Mouse (Mus musculus): ENCODE results near the gene Prex1. TPM values are rescaled to one million over a fixed set of nuclear protein-coding genes. Genes with fewer than 3 reads are reported as not detected.
A peak's percentile ranks its signal among the peaks of the same experiment; 100 is the strongest.

Prex1 gene
- total and polyA plus RNA-seq, 3 experiments, result 5.5 to 19.5 (median 18.5) TPM

- TF ChIP-seq PAX5 (IDR thresholded peaks at IDR 0.05; ENCODE audit: low read length) (no peak), HCFC1 (IDR thresholded peaks at IDR 0.05; ENCODE audit: low read depth, low read length) (no peak), CHD2 (IDR thresholded peaks at IDR 0.05; ENCODE audit: low read length) (no peak), ELF1 (IDR thresholded peaks at IDR 0.05; ENCODE audit: low read depth, low read length) (no peak), TBP (conservative IDR thresholded peaks at IDR 0.05; ENCODE audit: low read depth, low read length) (no peak), USF2 (conservative IDR thresholded peaks at IDR 0.05; ENCODE audit: low read depth, low read length) (no peak), MAFK (IDR thresholded peaks at IDR 0.05; ENCODE audit: insufficient replicate concordance, low read length) (no peak), SMC3 (IDR thresholded peaks at IDR 0.05; ENCODE audit: low read depth, low read length) (no peak)
- Histone ChIP-seq H3K79me2 (replicated peaks; ENCODE audit: control insufficient read depth, extremely low read depth, insufficient read depth, poor library complexity, severe bottlenecking) (no peaks in the 10 kb centered on the region), H3K27me3 (replicated peaks) (no peaks in the 10 kb centered on the region), H3K4me1 (ENCODE audit: control insufficient read depth in 1 of 2, insufficient read depth in 2 of 2) (peaks cover 12 to 25% of the 10 kb centered on the region in 2 experiments; a peak in 3 of 4 replicates), H3K9ac (ENCODE audit: insufficient read depth, low read depth) (no peak overlapping the region), H3K9me3 (replicated peaks; ENCODE audit: low read length) (no peaks in the 10 kb centered on the region), H3K27ac (ENCODE audit: insufficient read depth, low read depth) (no peak overlapping the region), H3K4me3 (replicated peaks in 1 of 3; ENCODE audit: low read depth in 2 of 3, low read length in 2 of 3, poor library complexity in 1 of 3) (no peak overlapping the region), H3K4me2 (ENCODE audit: insufficient read depth, low read depth, poor library complexity, severe bottlenecking) (no peak overlapping the region), H3K36me3 (replicated peaks in 1 of 2; ENCODE audit: control insufficient read depth in 1 of 2, insufficient read depth in 1 of 2, low read length in 1 of 2) (peaks cover 5 to 87% of the 10 kb centered on the region in 2 experiments)
- DNase-seq (ENCODE audit: extremely low read depth), result no peak
- dilution Hi-C loops (cut with MboI; ENCODE audit: extremely low pct_ligation_motif_present, extremely low pct_unique_long_range_greater_than_20kb, low sequenced_read_pairs) (no loop called here), in situ Hi-C loops (cut with MboI; ENCODE audit: low pct_ligation_motif_present, low pct_unique_long_range_greater_than_20kb, low sequenced_read_pairs) (no loop called here)
These were observed 107.0 kb downstream of the Prex1 start for GRCm38 (mm10) chr2:166606481-166607245.

- Histone ChIP-seq H3K4me3 (replicated peaks in 1 of 3; ENCODE audit: low read depth in 2 of 3, low read length in 2 of 3, poor library complexity in 1 of 3) (no peak overlapping the region), H3K4me1 (ENCODE audit: control insufficient read depth in 1 of 2, insufficient read depth in 2 of 2) (peaks cover 12 to 25% of the 10 kb centered on the region in 2 experiments; a peak in 3 of 4 replicates), H3K79me2 (replicated peaks; ENCODE audit: control insufficient read depth, extremely low read depth, insufficient read depth, poor library complexity, severe bottlenecking) (no peaks in the 10 kb centered on the region), H3K4me2 (ENCODE audit: insufficient read depth, low read depth, poor library complexity, severe bottlenecking) (no peak overlapping the region), H3K36me3 (replicated peaks in 1 of 2; ENCODE audit: control insufficient read depth in 1 of 2, insufficient read depth in 1 of 2, low read length in 1 of 2) (peaks cover 11 to 88% of the 10 kb centered on the region in 2 experiments), H3K27me3 (replicated peaks) (no peaks in the 10 kb centered on the region), H3K9me3 (replicated peaks; ENCODE audit: low read length) (no peaks in the 10 kb centered on the region), H3K27ac (ENCODE audit: insufficient read depth, low read depth) (no peak overlapping the region), H3K9ac (ENCODE audit: insufficient read depth, low read depth) (no peak overlapping the region)
- dilution Hi-C loops (cut with MboI; ENCODE audit: extremely low pct_ligation_motif_present, extremely low pct_unique_long_range_greater_than_20kb, low sequenced_read_pairs), result no loop called here
- DNase-seq (ENCODE audit: extremely low read depth), result no peak
- in situ Hi-C loops (cut with MboI; ENCODE audit: low pct_ligation_motif_present, low pct_unique_long_range_greater_than_20kb, low sequenced_read_pairs), result no loop called here
- TF ChIP-seq MAFK (IDR thresholded peaks at IDR 0.05; ENCODE audit: insufficient replicate concordance, low read length) (no peak), GABPA (IDR thresholded peaks at IDR 0.05; ENCODE audit: insufficient replicate concordance, low read depth, low read length) (no peak), SMC3 (IDR thresholded peaks at IDR 0.05; ENCODE audit: low read depth, low read length) (peak; percentile 57), TCF12 (IDR thresholded peaks at IDR 0.05; ENCODE audit: low read depth, low read length) (no peak), USF1 (IDR thresholded peaks at IDR 0.05; ENCODE audit: low read depth, low read length) (no peak), KAT2A (IDR thresholded peaks at IDR 0.05; ENCODE audit: insufficient replicate concordance, low read length) (no peak), HCFC1 (IDR thresholded peaks at IDR 0.05; ENCODE audit: low read depth, low read length) (no peak), RAD21 (IDR thresholded peaks at IDR 0.05; ENCODE audit: low read depth, low read length) (peak; percentile 43), CTCF (conservative IDR thresholded peaks at IDR 0.05 in 1 of 2, IDR thresholded peaks at IDR 0.05 in 1 of 2; ENCODE audit: low read depth in 2 of 2, low read length in 2 of 2) (peak in 1 of 2 experiments; percentile 48; a peak in 2 of 4 replicates), PAX5 (IDR thresholded peaks at IDR 0.05; ENCODE audit: low read length) (no peak), ZKSCAN1 (IDR thresholded peaks at IDR 0.05; ENCODE audit: borderline replicate concordance, low read depth, low read length) (no peak)
These were observed 107.6 kb downstream of the Prex1 start for GRCm38 (mm10) chr2:166606053-166606452.
